Mouse (Mus musculus) monocyte, adult 5-6 weeks (primary cell): ENCODE measurements at regions not wholly inside any gene's neighbourhood (a gene's known extent, or its start where the extent isn't known, plus 50 kb on each side); places are given as distances from the start of the nearest gene placed in this dataset.

Experiments
- ATAC-seq: fragments of 153-309, 156-312 bp; replicated peaks from 2 replicates; pipeline ENCODE4 v1.8.0; 2017; ENCODE audit warnings: mild to moderate bottlenecking; ENCODE audit not compliant: low TSS enrichment, insufficient number of reproducible peaks, severe bottlenecking, poor library complexity, low FRiP score

DNA sequence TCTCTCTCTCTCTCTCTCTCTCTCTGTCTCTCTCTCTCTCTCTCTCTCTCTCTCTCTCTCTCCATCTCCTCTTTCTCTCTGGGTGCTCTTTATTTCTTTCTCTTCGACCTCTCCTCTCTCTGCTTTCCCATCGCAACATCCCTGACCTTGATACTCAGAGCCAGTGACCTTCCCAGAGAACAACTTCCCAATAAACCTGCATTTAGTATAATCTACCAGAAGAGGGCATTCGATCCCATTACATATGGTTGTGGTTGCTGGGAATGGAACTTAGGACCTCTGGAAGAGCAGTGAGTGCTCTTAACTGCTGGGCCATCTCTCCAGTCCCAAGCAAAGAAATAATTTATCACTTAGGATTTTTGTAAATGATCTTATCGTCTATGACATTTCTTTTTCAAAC lies 127.2 kb upstream of the Slc4a7 start:
- no peak for ATAC-seq

DNA sequence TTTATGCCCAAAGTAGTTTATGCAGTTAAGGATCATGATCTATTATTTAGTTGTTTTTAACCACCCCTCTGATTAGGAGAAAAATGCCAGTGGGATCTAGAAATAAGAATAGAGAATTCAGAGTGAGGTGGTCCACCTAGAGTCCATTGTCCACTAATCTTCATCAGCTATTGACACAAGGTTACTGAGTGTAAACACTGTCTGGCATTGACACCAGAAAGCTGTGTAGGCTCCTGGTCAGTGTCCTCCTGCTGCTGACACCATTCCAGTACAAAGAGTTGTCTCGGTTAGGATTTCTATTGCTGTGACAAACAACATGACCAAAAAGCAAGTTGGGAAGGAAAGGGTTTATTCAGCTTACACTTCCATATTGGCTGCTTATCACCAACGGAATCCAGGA lies 110.1 kb upstream of the Slc4a7 start:
- no peak for ATAC-seq

DNA sequence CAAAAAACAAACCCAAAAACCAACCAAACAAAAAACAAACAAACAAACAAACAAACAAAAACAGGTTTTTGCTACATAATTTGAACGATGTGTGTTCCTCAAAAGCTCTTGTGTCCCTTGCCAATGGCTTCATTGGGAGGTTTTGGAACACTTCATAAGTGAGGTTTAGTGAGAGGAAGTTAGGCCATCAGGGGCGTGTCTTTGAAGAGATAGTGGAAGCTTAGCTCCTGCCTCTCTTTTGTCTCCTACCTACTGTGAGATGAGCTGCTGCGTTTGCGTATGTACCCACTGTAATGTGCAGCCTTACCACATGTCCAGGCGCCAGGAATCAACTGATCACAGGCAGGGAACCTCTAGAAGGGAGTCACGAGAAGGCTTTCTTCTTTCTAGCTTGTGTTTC lies 107.3 kb upstream of the Slc4a7 start:
- peak; percentile 65; the same call in 1 of the 2 replicates for ATAC-seq

DNA sequence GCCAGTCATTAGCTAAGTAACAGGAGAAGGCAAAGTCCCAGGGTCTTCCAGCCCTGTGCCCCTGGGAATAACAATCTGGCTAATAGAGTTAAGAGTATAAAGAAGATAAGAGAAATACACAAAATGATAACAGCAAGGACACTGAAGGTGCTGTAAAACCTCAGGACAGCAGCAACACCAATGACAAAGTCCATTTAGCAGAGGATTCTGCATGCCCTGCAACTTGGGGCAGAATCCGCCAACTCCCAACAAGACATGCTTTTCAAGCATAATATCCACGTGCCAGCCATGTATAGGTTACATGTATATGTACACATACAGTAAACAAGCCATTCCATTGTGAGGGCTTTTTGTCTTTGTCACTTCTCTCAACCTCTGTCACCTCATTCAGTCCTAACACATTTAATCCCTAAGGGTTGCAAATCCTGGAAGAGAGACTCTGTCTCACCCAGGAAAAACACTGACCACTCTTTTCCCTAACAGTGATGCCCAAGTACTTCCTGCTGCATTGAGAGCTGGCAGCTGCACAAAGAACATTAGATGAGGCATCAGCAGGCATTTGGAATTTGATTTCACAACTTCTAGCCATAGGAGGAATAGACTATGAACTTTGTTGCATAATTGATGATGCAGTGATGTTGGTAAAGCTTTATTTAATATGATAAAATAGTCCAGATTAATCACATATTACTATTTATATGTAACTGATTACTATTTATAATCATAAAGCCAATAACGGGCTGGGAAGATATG lies 105.8 kb upstream of the Slc4a7 start:
- no peak for ATAC-seq

DNA sequence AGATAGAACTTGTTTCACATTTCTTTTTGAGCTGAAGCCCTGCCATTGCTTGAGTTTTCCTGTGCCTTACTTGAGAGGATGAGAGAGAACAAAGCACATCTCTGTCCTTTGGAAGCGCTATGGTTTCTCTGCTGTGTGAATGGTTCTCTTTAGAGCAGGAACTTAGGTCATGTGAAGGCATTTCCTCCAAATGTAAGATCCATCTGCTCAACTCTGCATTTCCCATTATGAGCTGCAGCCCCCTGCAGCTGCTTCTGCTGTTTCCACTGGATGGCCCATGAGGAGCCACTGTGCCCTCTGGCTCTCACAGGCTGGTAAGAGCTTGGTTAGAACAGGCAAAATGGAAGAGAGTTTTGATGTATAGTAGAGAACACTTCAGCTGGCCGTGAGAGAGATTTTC lies 102.5 kb upstream of the Slc4a7 start:
- no peak for ATAC-seq

DNA sequence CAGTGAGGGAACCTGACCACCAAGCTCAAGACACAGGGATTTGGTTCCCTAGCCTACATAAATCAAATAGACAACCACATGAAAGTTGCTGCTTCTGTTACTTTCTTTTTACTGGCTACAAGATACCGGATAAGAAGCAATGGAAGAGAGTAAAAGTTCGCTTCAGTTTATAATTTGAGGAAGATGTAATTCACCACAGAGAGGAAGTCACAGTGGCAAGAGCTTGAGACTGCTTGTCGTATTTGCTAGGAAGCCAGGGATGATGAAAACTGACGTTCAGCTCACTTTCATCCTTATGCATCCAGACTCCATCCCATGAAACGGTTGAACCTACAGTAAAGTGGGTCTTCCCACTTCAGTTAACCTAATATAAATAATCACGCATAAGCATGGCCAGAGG lies 102.1 kb upstream of the Slc4a7 start:
- ATAC-seq, result peak; percentile 36; the same call in 1 of the 2 replicates

DNA sequence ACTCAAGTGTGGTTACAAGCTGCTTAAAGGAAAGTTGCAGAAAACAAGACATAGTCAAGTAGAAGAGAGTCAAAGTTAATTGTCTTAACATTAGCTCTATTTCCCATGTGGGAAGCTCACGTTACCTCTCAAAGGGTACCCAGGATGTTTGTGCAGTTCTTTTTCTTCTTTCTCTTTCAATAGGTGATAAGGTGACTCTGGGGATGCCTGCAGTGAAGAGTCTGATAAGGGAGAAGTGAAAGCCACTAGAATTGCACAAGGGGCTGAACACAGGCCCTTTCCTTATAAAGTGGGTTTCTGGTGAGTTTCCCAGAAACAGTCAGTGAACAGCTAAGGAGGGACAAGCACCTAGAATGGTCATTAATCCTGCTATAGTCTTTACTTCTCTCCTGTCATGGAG lies 98.6 kb upstream of the Slc4a7 start:
- ATAC-seq, result no peak

DNA sequence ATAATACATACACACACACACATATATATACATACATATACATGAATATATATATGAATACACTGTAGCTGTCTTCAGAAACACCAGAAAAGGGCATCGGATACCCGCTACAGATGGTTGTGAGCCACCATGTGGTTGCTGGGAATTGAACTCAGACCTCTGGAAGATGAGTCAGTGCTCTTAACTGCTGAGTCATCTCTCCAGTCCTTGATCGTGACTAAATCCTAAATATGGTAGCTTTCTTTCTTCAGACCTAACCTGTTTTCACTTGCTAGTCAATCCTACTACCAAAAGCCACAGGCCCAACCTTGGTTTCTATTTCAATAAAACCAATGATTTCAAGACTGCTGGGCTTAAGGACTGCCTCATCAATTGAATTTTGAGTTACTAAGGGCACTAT lies 95.0 kb upstream of the Slc4a7 start:
- no peak for ATAC-seq

DNA sequence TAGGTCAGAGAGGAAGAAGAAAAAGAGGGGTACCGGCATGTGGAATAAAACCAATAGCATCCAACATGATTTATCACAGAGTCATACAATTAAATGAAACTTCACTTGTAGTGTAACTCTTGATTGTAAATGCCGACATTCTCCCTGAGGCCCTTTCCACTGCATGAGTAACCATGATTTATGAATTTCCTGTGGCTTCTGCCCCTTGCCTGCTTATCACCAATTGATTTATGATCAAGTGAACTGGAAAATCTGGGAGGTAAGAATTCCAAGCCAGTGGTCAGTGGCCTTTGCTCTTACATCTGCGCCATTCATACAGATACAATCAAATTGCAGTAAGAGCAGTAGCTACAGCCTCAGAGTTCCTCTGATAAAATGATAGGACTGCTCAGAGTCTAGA lies 89.8 kb upstream of the Slc4a7 start:
- ATAC-seq, result no peak

DNA sequence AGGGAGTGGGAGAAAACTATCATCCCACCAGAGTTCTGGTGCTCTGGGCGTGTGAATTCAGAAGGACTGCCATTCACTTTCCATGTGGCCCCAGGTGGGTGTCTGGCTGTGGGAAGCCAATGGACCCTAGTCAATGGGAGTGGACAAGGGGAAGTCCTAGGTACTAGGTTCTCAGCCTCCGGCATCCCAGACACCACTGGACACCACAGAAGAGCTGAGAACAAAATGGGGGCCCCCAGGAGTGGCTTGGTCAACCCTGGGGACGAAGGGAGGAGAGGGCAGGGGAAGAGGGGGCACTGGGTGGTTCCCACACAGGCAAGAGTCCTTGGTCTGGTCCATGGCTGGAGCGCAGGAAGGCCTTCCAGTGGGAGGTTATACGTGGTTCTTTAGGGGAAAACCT lies 81.8 kb upstream of the Slc4a7 start:
- ATAC-seq, result no peak

DNA sequence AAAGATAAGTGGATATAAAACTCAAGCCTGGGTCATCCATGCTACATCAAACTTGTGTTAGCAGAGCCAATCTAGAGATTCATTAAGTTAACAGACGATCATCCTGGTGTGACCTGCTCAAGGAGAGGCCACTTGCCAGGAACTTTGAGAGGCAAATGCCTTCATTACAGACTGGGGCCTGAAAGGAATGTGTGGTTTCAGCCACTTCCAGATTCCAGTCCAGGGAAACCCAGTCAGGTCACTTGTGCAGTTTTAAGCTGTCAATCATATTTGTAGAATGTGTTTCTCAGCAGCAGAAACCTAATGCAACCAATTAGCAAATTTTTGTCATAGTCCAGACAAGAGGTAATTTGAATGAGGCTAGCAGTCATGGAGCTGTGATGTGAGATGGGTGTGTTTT lies 73.4 kb upstream of the Slc4a7 start:
- ATAC-seq, result no peak

DNA sequence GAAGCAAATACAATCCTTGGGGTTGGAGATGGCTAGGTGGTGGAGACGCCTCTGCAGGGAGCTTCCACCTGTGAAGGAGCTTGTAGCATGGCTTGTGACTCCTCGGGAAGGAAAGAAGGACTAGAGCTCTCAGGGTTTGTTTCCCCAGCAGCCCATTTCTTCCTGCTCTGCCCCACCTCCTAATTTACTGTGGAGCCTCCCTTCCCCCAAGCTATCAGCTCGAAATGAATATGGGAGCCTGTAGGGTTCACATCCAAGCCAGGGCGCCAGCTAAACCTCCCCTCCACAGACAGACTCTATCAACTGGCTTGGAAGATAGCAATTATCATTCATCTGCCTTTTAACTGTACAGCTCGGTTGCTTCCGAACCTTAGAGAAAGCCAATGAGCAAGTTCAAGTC lies 70.3 kb upstream of the Slc4a7 start:
- ATAC-seq, result no peak

DNA sequence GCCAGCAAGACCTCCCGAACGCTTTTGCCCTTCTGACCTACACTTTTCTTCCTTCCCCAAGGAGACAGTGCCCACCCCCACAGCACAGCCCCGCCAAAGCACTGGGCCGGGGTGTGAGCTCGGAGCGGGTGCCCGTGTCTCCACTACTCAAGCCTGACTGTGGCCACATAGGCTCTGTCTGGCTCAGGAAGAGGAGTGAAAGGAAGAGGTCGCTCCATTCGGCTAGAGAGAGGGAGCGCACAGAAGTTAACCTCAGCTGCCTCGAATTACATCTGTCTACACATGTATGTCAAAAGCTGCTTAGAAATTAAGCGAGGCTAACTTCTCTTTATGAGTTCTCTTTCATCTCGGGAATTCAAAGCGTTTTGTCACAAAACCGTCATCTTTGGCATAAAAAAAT lies 69.6 kb upstream of the Slc4a7 start:
- no peak for ATAC-seq

DNA sequence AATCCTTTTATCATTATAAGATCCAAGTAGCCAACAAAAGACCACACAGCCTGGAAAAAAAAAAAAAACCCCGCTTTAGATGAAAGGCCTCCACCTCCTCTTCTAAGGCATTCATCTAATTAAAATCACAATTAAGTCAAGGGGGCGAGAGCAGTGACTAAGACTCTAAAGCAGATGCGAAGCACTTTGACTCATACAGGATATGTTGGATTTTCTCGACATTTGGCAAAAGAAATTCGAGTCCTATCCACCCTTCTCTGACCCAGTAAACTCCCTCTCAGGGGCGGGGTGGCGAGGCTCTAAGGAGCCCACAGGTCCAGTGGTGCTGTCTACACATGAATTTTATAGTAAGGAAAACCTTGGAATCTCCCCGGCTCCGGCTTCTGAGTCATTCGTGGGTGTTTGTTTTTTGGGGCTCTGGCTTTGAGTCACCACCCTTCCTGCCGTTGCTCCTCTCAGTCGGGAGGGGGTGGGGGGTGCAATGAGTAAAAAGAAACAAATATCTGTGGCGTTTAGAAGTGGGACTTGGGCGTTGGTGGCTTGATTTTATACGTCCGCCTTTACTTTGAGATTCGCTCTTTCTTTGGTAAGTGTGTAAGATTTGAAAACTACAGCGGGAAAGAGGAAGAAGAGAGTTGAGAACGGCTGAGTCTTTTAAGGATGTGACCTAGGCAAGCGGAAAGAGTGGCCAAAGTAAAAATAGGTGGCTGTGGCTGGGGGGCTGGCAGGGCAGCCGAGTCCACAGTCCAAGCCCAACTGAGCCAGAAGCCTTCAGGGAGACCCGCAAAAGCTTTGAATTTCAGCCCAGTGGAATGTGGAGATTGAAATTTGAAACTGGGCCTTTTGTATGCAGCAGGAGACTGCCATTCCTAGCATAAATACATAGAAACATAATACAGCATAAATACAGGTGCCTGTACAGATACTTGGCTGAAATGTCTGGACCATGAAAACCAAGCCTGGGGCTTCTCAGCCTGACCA lies 68.8 kb upstream of the Slc4a7 start:
- peak; percentile 51 for ATAC-seq

DNA sequence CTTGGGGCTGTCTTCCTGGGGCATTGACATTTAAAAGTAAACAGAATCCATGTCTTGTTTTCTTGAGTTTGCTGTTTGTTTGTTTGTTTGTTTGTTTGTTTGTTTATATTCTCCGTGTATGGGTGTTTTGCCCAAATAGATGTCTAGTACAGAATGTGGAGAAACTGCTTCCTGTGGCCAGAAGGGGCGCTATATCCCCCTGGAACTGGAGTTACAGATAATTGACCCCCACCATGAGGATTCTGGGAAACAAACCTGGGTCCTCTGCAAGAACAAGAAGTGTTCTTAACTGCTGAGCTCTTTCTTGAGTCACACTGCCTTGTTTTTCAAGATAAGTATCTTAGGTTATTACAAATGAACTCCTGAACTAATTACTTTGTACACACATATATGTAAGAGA lies 68.1 kb upstream of the Slc4a7 start:
- no peak for ATAC-seq

DNA sequence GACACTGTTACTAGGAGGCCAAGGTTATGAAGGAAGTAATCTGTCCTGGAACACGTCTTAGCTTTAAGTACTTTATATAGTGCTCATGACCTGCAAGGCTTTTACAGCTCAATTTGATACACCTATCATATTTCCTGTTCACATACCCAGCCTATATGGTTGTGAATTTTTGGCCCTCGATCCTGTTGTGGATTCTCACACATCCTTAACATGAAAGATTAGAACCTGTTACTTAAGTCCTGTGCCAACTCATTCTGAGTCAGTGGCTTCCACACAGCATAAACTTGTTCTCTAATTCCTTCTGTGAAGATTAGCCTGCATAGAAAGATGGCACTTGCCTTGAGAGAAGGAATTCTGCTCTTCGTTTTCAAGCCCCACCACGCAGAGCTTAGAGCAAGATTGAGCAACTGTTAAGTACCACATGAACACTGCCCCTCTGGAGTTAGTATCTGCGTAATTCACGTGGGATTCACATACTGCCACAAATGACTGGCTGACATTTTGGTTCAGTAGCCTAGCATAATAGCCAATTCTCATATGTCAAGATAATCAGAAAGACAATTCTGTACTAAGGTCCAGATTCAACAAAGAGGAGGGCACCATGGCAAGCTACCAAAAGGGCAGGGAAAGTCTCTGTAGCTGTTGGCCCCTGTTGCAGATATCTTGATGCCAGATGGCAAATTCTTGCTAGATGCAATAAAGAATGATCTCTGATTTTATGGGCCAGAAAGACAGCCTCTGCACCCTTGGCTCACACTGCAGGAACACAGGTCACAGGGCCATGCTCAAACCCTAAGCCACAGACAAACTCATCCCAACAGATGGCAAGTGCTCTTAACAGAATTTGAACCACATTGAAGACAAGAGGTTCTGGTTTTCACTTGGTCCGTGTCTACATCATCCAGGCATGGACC lies 62.7 kb upstream of the Slc4a7 start:
- no peak for ATAC-seq

DNA sequence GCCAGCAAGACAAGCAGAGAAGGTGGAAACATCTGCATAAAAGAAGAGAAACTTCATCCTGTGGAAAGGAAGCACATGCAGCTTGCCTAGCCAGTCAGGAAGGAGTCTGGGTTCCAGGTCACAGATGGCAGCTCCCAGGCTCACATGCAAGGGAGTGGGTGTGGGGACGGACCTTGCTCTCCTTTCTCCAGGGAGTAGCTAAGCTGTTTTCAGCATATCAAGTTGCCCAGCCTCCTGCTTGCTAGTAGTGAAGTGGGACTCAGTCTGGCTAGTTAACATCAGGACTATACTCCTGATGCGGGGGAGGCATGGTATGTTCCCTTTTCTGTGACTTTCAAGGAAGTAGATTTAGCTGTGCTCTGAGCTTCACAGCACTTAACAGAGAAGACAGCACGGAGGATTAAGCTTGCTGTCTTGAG lies 62.0 kb upstream of the Slc4a7 start:
- peak; percentile 80 for ATAC-seq

DNA sequence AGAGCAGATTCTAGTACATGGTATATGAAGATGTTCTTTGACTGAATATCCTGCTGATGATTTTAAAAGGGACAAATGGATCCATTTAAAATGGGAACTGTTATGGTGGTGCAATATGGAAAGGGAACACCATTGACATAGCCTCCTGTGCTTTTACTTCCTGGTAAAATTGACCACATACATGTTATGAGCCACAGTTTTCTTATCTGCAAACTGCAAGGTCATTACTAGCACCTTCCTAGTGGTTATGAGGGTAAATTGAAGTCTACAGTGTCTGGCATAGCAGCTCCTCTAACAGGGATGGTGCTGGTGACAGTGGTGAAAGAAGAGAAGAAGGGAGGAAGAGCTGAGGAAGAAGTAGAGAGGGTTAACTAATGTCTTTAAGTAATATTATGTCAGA lies 61.5 kb upstream of the Slc4a7 start:
- ATAC-seq, result peak; percentile 19; the same call in 1 of the 2 replicates

DNA sequence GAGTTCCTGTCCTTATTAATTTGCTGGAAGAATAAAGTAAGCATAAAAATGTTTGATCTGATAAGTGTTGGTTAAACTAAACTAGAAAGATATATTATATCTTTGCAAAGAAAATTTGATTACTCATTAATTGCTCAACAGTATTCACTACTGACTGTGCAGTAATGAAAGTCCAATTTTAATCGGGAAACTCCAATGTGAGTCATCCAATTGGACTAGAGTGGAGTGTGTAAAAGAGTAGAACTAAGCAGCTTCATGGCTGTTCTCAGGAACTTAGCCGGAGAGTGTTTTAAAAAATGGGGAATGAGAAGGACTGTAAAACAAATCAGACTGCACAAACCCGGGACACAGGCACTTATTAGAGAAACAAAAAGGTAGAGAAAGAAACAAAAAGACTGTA lies 58.5 kb upstream of the Slc4a7 start:
- ATAC-seq, result no peak
